Mouse (Mus musculus) central nervous system, embryonic 14 days (tissue): Measurements from ENCODE around the gene Gm3159. TPM values are rescaled to one million over a fixed set of nuclear protein-coding genes. Genes with fewer than 3 reads are reported as not detected.

ENCODE experiments used
- polyA plus RNA-seq: library from polyadenylated mRNA; depleted of rRNA; stranded (reverse); fragments of >200 nt; gene quantifications from 2 replicates; pipeline ENCODE4 v1.2.3, GENCODE M21; 2012; rRNA removed

The Gm3159 gene
- 0.02 TPM in 1 of 2 replicates, not detected in the other for polyA plus RNA-seq

DNA sequence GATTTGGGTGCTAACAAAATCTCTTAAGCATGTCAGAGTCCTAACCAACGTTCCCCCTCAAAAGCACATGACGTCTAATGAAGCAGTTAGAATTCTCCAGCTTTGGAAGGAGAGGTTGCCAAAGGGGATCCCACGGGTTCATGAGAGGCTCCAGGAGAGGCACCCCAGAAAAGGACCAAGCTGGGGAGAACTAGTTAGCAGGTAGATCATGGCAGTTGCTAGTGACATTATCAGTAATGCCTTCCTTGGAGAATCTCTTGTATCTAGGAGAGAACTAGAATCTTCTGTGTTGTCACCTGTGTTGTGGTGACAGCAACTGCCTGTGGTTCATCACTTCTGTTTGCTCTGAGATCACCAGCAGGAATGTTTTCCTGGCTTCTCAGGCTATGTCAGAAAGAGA lies at the start of gene Gm3159:
Gene Gm3159 (plus strand): TSS at position 301 of the 400 bp plus-strand sequence.

DNA sequence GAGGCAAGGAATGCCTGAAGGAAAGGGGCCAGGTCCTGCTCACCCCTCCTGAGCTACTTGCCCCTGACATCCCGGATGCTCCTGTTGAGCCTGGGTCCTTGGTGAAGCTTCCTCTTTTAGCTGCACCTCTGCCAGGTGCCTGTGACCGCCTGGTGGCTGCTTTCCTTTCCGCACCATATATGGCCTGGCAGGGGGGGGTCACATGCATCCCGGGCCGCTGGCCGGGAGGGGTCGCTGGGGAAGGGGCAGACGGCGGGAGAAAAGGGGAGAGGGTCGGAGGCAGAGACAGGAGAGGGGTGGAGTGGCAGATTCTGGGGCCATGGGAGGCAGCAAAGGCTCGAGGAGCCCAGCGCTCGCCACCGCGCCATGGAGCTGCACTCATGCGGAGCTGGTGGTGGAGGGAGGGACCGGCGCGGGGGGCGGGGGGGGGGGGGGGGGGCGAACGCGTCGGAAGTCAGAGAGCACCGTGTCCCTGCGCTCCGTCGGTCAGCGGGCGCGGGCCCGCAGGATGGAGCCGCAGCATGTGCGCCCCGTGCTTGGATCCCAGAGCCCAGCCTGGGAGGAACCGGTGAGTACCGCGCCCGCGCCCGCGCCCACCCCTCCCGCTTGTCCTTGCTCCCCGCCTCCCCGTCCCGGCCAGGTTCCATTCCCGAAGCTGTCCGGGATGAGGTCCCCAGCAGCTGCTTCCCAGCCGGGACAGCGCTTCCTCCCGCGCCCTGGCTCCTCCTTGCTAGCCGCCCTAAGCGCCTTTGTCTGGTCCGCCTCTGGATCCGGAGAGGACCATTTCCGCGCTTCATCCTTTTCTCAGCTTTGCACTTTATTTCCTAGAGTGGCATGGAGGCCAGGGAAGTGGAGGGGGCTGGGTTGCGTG lies 17.9 kb downstream of the Gm3159 start, which contains the start of gene Gm3164:
Gene Gm3164 (plus strand): TSS at position 484 of the 871 bp plus-strand sequence.

DNA sequence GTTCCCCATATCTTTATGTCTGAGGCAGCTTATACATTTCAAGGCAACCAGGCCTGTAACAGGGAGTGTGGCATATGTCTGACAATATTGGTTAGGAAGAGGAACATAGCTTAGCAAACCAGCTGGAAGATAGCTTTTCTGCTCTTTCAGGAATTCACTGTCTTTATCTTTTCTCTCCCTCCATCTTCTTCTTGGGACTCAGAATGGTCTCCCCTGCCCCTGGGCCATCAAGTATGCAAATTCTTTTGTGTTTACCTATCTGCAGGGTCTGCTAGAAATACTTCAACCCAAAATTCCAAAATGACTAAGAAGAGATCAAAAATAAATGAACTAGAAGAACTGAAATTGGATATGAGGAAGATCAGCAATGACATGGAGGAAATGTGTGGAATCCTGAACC lies 33.4 kb downstream of the Gm3159 start, which contains the start of gene Gm3173:
Gene Gm3173 (plus strand): TSS at position 301 of the 400 bp plus-strand sequence.

Other genes with a start within 250 kb of the Gm3159 start
- 0.04 TPM in 1 of 2 replicates, not detected in the other for gene Gm3127, start 232.5 kb upstream of the Gm3159 start, polyA plus RNA-seq
- 5.3 and 6.2 TPM in 2 replicates for gene Gm2974, start 214.9 kb upstream of the Gm3159 start, polyA plus RNA-seq
- 0.06 TPM in 1 of 2 replicates, not detected in the other for gene Gm3138, start 147.9 kb upstream of the Gm3159 start, polyA plus RNA-seq
- not detected in 2 replicates for gene Gm3149, start 80.2 kb upstream of the Gm3159 start, polyA plus RNA-seq
- gene 2610042L04Rik, start 62.8 kb upstream of the Gm3159 start, polyA plus RNA-seq = 3.7 TPM in 2 replicates
- gene Gm3164, start 17.9 kb downstream of the Gm3159 start, polyA plus RNA-seq = 4.7 and 4.9 TPM in 2 replicates
- gene Gm3173, start 33.5 kb downstream of the Gm3159 start, polyA plus RNA-seq = 4.9 and 5.0 TPM in 2 replicates
- not detected in 2 replicates for gene Gm3182, start 84.2 kb downstream of the Gm3159 start, polyA plus RNA-seq
- gene Gm3047, start 157.9 kb downstream of the Gm3159 start, polyA plus RNA-seq = not detected in 2 replicates
- gene Gm8159, start 234.8 kb downstream of the Gm3159 start, polyA plus RNA-seq = 0.05 and 0.08 TPM in 2 replicates